Mouse (Mus musculus): Measurements from ENCODE around the gene Cops4.

The Cops4 gene

GRCm38 (mm10) chr5:100546294-100547080 is 28.4 kb downstream of the Cops4 start:
- DNase-seq: peak; percentile 50 to 55

- no peak for DNase-seq
Measured at GRCm38 (mm10) chr5:100548236-100548635, 30.1 kb downstream of the Cops4 start.

GRCm38 (mm10) chr5:100549311-100549710 is 31.2 kb downstream of the Cops4 start:
- DNase-seq: no peak

GRCm38 (mm10) chr5:100550151-100550550 is 32.0 kb downstream of the Cops4 start:
- DNase-seq: no peak

GRCm38 (mm10) chr5:100551952-100552351 is 33.8 kb downstream of the Cops4 start:
- DNase-seq: no peak

- no peak for DNase-seq
Measured at GRCm38 (mm10) chr5:100553426-100553825, 35.3 kb downstream of the Cops4 start.

- no peak for DNase-seq
Measured at GRCm38 (mm10) chr5:100557019-100557418, 38.9 kb downstream of the Cops4 start.

- peak; percentile 53 to 66 for DNase-seq
Measured at GRCm38 (mm10) chr5:100557537-100557936, 39.4 kb downstream of the Cops4 start.

- DNase-seq: no peak
Measured at GRCm38 (mm10) chr5:100558783-100559182, 40.7 kb downstream of the Cops4 start.

GRCm38 (mm10) chr5:100559357-100559756 is 41.2 kb downstream of the Cops4 start:
- DNase-seq: no peak

GRCm38 (mm10) chr5:100562702-100563101 is 44.6 kb downstream of the Cops4 start:
- DNase-seq: no peak

GRCm38 (mm10) chr5:100566798-100567197 is 48.7 kb downstream of the Cops4 start:
- DNase-seq: peak in 1 of 2 experiments; percentile 17

- peak; percentile 41 to 54 for DNase-seq
Measured at GRCm38 (mm10) chr5:100567258-100568032, 49.3 kb downstream of the Cops4 start.

GRCm38 (mm10) chr5:100568177-100568576 is 50.1 kb downstream of the Cops4 start:
- no peak for DNase-seq

GRCm38 (mm10) chr5:100568802-100569201 is 50.7 kb downstream of the Cops4 start:
- DNase-seq: no peak

GRCm38 (mm10) chr5:100569250-100569934 is 51.3 kb downstream of the Cops4 start:
- DNase-seq: no peak

- no peak for DNase-seq
Measured at GRCm38 (mm10) chr5:100569997-100570595, 52.0 kb downstream of the Cops4 start.

GRCm38 (mm10) chr5:100570716-100571115 is 52.6 kb downstream of the Cops4 start:
- peak; percentile 45 to 66 for DNase-seq

- DNase-seq: peak in 1 of 2 experiments; percentile 45
Measured at GRCm38 (mm10) chr5:100572069-100572468, 54.0 kb downstream of the Cops4 start, which contains the start of gene Plac8. Gene Plac8 (minus strand): TSS chr5:100572245.

- no peak for DNase-seq
Measured at GRCm38 (mm10) chr5:100573256-100573655, 55.1 kb downstream of the Cops4 start.

- no peak for DNase-seq
Measured at GRCm38 (mm10) chr5:100574771-100575170, 56.7 kb downstream of the Cops4 start.

GRCm38 (mm10) chr5:100578863-100579411 is 60.8 kb downstream of the Cops4 start:
- DNase-seq: no peak

Data from kidney, postnatal 4 days (tissue).